Mouse (Mus musculus) neural tube, embryonic 11.5 days (tissue): ENCODE data around the gene Iqsec1. TPM values are rescaled to one million over a fixed set of nuclear protein-coding genes. Genes with fewer than 3 reads are reported as not detected.

Experiments
- ATAC-seq: fragments of 200-750 bp; cut with Nextera tagmentation; 2 replicates; pipeline ENCODE4 v1.8.0; 2017; ENCODE audit warnings: moderate number of reproducible peaks, mild to moderate bottlenecking, moderate TSS enrichment, moderate library complexity; ENCODE audit not compliant: insufficient read depth, low FRiP score, low TSS enrichment
- DNase-seq: peaks from one replicate; pipeline ENCODE4 v3.0.0-alpha.2; 2015; ENCODE audit warnings: low spot score
- H3K27ac ChIP-seq: fragments of 300-500 bp; sonication (generic); 2 replicates; pipeline ENCODE4 v1.5.1; 2014; ENCODE audit warnings: low read depth, mild to moderate bottlenecking, low read length
- H3K27me3 ChIP-seq: fragments of 300-500 bp; sonication (generic); 2 replicates; pipeline ENCODE4 v1.6.1; 2014; ENCODE audit warnings: mild to moderate bottlenecking, low read length, mixed read lengths; ENCODE audit not compliant: control insufficient read depth, insufficient read depth
- H3K36me3 ChIP-seq: fragments of 300-500 bp; sonication (generic); 2 replicates; pipeline ENCODE4 v1.6.1; 2014; ENCODE audit warnings: mild to moderate bottlenecking, low read length, moderate library complexity, mixed read lengths; ENCODE audit not compliant: control insufficient read depth, insufficient read depth
- H3K4me1 ChIP-seq: fragments of 300-500 bp; sonication (generic); 2 replicates; pipeline ENCODE4 v1.6.1; 2014; ENCODE audit warnings: low read length, mixed read lengths; ENCODE audit not compliant: control insufficient read depth, insufficient read depth
- H3K4me2 ChIP-seq: fragments of 300-500 bp; sonication (generic); 2 replicates; pipeline ENCODE4 v1.6.1; 2014; ENCODE audit warnings: low read depth, mild to moderate bottlenecking, moderate library complexity
- H3K4me3 ChIP-seq: fragments of 300-500 bp; sonication (generic); 2 replicates; pipeline ENCODE4 v1.5.1; 2014; ENCODE audit warnings: low read depth, low read length
- H3K9ac ChIP-seq: fragments of 300-500 bp; sonication (generic); 2 replicates; pipeline ENCODE4 v1.6.1; 2014; ENCODE audit warnings: mild to moderate bottlenecking, low read length
- H3K9me3 ChIP-seq: fragments of 300-500 bp; sonication (generic); 2 replicates; pipeline ENCODE4 v1.6.1; 2016; ENCODE audit warnings: low read length; ENCODE audit not compliant: control insufficient read depth
- WGBS: fragments of 180-500 bp; shearing (Covaris S2); extraction: QIAGEN DNeasy Blood & Tissue Kit; methylation state at CpG from one replicate; pipeline ENCODE4 v1.1.7; 2014; 5-methylcytosine and 5-hydroxymethylcytosine counted together
- polyA plus RNA-seq: library from polyadenylated mRNA; unstranded; fragments of >200 nt; fragmentation: Nextera tagmentation; extraction: Ambion mirVana; gene quantifications from 2 replicates; pipeline ENCODE4 v1.2.1, GENCODE M21; 2014

The Iqsec1 gene
- polyA plus RNA-seq, 1 experiment from 2014 or later = 18.6 TPM

GRCm38 (mm10) chr6:91007207-91007606 lies 18.7 kb upstream of the Iqsec1 start:
- H3K9me3 ChIP-seq = no peaks in the 10 kb centered on the region
- H3K4me1 ChIP-seq = no peaks in the 10 kb centered on the region
- H3K4me2 ChIP-seq = no peak overlapping the region
- H3K4me3 ChIP-seq = no peak overlapping the region
- ATAC-seq (no peak), DNase-seq (no peak)
- 78% methylated on average over 2 of the region's 2 CpGs for WGBS
- no peak overlapping the region for H3K9ac ChIP-seq
- H3K27ac ChIP-seq = no peak overlapping the region
- no peaks in the 10 kb centered on the region for H3K36me3 ChIP-seq
- H3K27me3 ChIP-seq = no peaks in the 10 kb centered on the region

DNA sequence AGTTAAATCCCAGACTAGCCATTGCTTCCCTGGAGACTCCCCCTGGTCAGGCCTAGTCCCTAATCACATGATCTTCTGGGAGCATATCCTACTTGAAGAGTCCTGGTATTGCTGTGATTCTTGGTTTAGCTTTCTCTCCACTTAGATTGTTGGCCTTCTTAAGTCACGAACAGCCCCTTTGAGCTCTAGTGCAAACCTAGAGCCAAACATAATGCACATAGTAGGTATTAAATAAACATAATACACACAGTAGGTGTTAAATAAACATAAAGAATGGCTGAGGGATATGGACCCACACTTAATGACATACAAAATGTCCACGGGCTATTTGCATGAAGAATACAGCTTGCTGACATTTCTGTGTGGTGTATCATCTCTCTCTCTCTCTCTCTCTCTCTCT lies 15.7 kb upstream of the Iqsec1 start:
- no peaks in the 10 kb centered on the region for H3K36me3 ChIP-seq
- WGBS = 86% methylated on average over 2 of the region's 2 CpGs
- no peaks in the 10 kb centered on the region for H3K27me3 ChIP-seq
- no peak overlapping the region for H3K9ac ChIP-seq
- no peak overlapping the region for H3K4me2 ChIP-seq
- no peak for ATAC-seq
- peaks cover 7% of the 10 kb centered on the region; the same call in 1 of the 2 replicates for H3K4me1 ChIP-seq
- H3K27ac ChIP-seq = no peak overlapping the region
- no peak for DNase-seq
- H3K9me3 ChIP-seq = no peaks in the 10 kb centered on the region
- H3K4me3 ChIP-seq = no peak overlapping the region

DNA sequence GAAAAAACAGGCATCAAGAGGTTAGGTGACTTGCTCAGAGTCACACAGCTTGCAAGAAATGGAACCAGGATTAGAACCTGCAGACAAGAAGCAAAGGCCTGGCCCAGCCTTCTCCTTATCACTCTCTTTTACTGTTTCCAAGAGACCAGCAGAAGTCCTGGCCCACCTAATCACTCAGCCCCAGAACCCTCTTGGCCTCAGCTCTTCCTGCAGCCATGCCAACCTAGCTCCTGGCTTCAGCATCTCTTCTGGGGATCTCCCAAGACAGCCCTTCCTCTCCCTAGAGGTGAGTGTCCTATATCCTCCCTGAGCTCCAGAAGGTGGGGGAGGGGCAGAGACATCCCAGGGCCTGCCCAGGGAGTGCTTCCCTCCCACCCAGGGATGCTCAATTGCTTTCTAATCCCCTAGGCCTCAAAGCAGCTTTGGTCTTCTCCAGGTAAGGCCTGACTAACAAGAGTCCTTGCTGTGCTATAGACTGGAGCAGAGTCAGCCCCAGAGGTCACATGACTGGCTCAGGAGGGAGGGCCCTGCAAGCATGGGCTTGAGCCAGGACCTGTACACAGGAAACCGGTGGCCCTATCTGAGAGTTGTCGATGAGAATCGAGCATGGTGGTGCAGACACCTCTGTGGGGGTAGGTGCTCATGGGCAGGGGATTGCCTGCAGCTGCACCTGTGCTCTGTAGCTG lies 15.0 kb upstream of the Iqsec1 start:
- H3K27ac ChIP-seq = no peak overlapping the region
- ATAC-seq = no peak; the same call in 1 of the 2 replicates
- H3K36me3 ChIP-seq = no peaks in the 10 kb centered on the region
- H3K4me3 ChIP-seq = no peak overlapping the region
- H3K4me2 ChIP-seq = no peak overlapping the region
- H3K27me3 ChIP-seq = no peaks in the 10 kb centered on the region
- no peak overlapping the region for H3K9ac ChIP-seq
- WGBS = 34% methylated on average over 3 of the region's 3 CpGs
- peaks cover 7% of the 10 kb centered on the region; the same call in 1 of the 2 replicates for H3K4me1 ChIP-seq
- no peaks in the 10 kb centered on the region for H3K9me3 ChIP-seq
- no peak for DNase-seq

DNA sequence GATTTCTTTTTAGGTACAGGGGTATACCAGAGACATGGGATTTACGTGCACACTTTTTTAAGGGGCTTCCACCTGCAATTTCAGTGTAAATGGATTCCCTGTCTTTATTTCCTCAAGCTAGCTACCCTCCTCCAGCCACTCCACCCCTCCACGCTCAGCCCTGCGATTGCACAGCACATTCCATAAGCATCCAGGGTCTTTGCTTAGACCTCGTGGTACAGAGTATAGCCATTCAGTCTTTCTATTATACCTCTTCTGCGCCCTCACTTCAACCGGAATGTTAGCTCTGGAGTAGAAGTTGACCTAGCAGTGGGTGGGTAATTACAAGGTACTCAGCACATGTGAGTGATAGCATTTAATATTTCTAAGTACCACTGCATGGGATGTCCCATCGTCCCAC lies 13.1 kb upstream of the Iqsec1 start:
- DNase-seq = no peak
- Histone ChIP-seq H3K4me2 (no peak overlapping the region), H3K27ac (no peak overlapping the region)

DNA sequence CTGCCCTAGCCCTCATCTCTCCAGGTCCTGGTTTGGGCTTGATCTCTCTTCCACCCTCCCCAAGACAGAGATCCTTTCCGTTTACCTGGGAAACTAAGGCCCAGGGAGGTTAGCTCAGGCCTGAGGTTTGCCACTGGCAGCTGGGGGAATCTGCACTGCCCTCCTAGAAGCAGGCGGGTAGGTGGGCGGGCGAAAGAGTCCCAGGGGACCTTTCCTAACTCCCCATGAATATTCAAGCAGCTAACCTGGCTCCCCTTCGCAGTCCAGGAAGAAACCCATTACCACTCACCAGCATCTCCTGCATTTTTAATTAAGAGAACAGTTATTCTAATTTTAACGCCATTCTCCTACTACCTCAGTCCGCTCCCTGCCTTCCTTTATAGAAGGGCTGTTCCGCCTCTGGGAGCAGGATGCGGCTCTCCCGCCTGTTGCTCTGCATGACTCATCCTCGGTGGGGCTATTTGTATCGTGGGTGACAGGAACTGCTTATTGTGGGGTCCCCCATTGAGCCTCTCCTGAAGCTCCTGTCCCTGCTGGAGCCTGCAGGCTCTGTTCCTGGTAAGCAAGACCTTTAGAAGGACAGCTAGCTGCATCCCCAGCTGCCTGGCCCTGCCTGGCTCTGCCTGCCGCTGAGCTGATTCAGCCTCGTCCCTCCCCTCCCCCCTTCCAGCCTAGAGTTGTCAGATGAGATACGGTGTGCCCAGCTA lies 12.5 kb upstream of the Iqsec1 start:
- no peaks in the 10 kb centered on the region for H3K9me3 ChIP-seq
- DNase-seq (peak; percentile 38), ATAC-seq (no peak)
- H3K9ac ChIP-seq = no peak overlapping the region; the same call in 1 of the 2 replicates
- H3K36me3 ChIP-seq = no peaks in the 10 kb centered on the region
- no peak overlapping the region for H3K27ac ChIP-seq
- no peaks in the 10 kb centered on the region for H3K27me3 ChIP-seq
- peaks cover 7% of the 10 kb centered on the region; the same call in 1 of the 2 replicates for H3K4me1 ChIP-seq
- peak overlapping the region; percentile 26 for H3K4me2 ChIP-seq
- no peak overlapping the region for H3K4me3 ChIP-seq
- WGBS = 3% methylated on average over 15 of the region's 15 CpGs

More for the DNA sequence above, 13.1 kb upstream of the Iqsec1 start:
- Histone ChIP-seq H3K9ac (no peak overlapping the region), H3K4me3 (no peak overlapping the region), H3K27me3 (no peaks in the 10 kb centered on the region), H3K9me3 (no peaks in the 10 kb centered on the region), H3K36me3 (no peaks in the 10 kb centered on the region), H3K4me1 (peaks cover 7% of the 10 kb centered on the region; the same call in 1 of the 2 replicates)
- WGBS = 48% methylated on average over 7 of the region's 7 CpGs
- no peak for ATAC-seq

DNA sequence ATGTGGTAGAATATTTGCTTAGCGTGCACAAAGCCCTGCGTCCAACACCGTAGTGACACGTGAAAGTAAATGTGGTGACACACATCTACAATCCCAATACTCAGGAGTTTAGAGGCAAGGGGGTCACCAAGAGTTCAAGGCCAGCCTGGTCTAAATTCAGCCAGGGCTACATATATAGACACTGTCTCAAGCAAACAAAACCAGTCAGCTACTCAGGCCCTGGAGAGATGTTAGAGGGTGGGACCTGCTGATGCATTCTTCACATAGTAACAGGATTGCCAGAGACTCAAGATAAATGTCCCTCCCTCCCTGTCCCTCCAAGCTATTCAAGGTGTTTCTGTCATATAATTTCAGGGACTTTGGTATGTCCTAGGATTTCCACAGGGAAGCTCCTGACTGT lies 10.7 kb upstream of the Iqsec1 start:
- Histone ChIP-seq H3K4me3 (no peak overlapping the region), H3K4me2 (no peak overlapping the region), H3K4me1 (peaks cover 7% of the 10 kb centered on the region; the same call in 1 of the 2 replicates), H3K27ac (no peak overlapping the region), H3K27me3 (no peaks in the 10 kb centered on the region), H3K9me3 (no peaks in the 10 kb centered on the region), H3K9ac (no peak overlapping the region), H3K36me3 (no peaks in the 10 kb centered on the region)
- DNase-seq (no peak), ATAC-seq (no peak)
- 97% methylated on average over 4 of the region's 4 CpGs for WGBS

GRCm38 (mm10) chr6:90997025-90997424 lies 8.5 kb upstream of the Iqsec1 start:
- no peaks in the 10 kb centered on the region for H3K27me3 ChIP-seq
- H3K9me3 ChIP-seq = 0 out of 2 replicates have a peak, but pooled peaks cover 2% of the 10 kb centered on the region
- no peak overlapping the region for H3K9ac ChIP-seq
- H3K4me1 ChIP-seq = peaks cover 7% of the 10 kb centered on the region; the same call in 1 of the 2 replicates
- WGBS = 95% methylated on average over 3 of the region's 3 CpGs
- H3K4me3 ChIP-seq = no peak overlapping the region
- no peak for ATAC-seq
- DNase-seq = no peak
- no peaks in the 10 kb centered on the region for H3K36me3 ChIP-seq
- no peak overlapping the region for H3K4me2 ChIP-seq
- H3K27ac ChIP-seq = no peak overlapping the region

GRCm38 (mm10) chr6:90996181-90996580 lies 7.7 kb upstream of the Iqsec1 start:
- Histone ChIP-seq H3K9ac (no peak overlapping the region), H3K4me3 (no peak overlapping the region), H3K36me3 (no peaks in the 10 kb centered on the region), H3K4me1 (peaks cover 6% of the 10 kb centered on the region; the same call in 1 of the 2 replicates), H3K27ac (no peak overlapping the region), H3K9me3 (0 out of 2 replicates have a peak, but pooled peaks cover 2% of the 10 kb centered on the region), H3K4me2 (no peak overlapping the region), H3K27me3 (no peaks in the 10 kb centered on the region)
- WGBS = 82% methylated on average over 2 of the region's 2 CpGs
- DNase-seq (no peak), ATAC-seq (no peak)

- Histone ChIP-seq H3K27ac (peak overlapping the region; percentile 60), H3K36me3 (no peaks in the 10 kb centered on the region), H3K4me2 (peak overlapping the region; percentile 99), H3K4me3 (peak overlapping the region; percentile 74), H3K9me3 (0 out of 2 replicates have a peak, but pooled peaks cover 2% of the 10 kb centered on the region), H3K4me1 (no peaks in the 10 kb centered on the region), H3K27me3 (no peaks in the 10 kb centered on the region; the same call in 1 of the 2 replicates), H3K9ac (peak overlapping the region; percentile 77)
- ATAC-seq = peak; percentile 31
- under 1% methylated on average over 55 of the region's 59 CpGs for WGBS
- no peak for DNase-seq
Measured at GRCm38 (mm10) chr6:90988299-90988625, 223 bp downstream of the Iqsec1 start.
